Mouse (Mus musculus) urinary bladder, adult 2 months (tissue): Measurements from ENCODE around the gene Rgs16. TPM values are rescaled to one million over a fixed set of nuclear protein-coding genes. Genes with fewer than 3 reads are reported as not detected.
A peak's percentile ranks its signal among the peaks of the same experiment; 100 is the strongest.

ENCODE experiments used
- DNase-seq: peaks from one replicate; pipeline ENCODE4 v3.0.0; 2022; ENCODE audit warnings: low spot score
- polyA plus RNA-seq: library from polyadenylated mRNA; depleted of rRNA; stranded (reverse); fragments of >200 nt; gene quantifications from 2 replicates; pipeline ENCODE4 v1.2.3, GENCODE M21; 2012; rRNA removed

Gene Rgs16
- polyA plus RNA-seq, result 2.4 and 2.5 TPM in 2 replicates

DNA sequence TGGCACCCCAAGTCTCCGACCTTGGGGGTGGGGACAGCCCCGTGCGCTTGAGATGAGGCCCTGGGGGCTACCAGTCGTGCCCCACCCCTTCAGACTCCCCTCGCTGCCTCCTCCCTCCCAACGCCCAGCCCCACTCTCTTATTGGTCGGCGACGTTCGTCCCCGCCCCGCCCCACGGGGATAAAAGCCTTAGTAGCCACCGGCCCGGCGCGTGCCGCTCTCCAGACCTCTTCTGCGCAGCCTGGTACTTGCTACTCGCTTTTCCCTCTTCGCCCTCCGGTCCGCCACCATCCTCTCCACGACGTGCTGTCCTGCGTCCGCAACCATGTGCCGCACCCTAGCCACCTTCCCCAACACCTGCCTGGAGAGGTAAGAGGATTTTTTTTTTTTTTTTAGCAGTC lies at the start of gene Rgs16:
Gene Rgs16 (plus strand): TSS at position 205 of the 400 bp plus-strand sequence.
- peak; percentile 61 for DNase-seq

DNA sequence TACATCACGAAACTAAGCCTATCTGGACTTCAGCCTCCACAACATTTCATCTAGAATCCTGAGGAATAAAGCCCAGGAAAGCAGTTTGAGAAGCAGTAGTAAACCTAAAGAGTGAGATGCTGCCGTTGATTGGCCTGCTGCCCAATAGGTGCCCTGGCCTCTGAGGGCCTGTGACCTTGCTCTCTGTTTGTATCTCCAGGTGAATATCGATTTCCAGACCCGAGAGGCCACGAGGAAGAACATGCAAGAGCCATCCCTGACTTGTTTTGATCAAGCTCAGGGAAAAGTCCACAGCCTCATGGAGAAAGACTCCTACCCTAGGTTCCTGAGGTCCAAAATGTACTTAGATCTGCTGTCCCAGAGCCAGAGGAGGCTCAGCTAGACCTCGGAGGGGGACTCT lies 47.6 kb upstream of the Rgs16 start:
- DNase-seq, result no peak

DNA sequence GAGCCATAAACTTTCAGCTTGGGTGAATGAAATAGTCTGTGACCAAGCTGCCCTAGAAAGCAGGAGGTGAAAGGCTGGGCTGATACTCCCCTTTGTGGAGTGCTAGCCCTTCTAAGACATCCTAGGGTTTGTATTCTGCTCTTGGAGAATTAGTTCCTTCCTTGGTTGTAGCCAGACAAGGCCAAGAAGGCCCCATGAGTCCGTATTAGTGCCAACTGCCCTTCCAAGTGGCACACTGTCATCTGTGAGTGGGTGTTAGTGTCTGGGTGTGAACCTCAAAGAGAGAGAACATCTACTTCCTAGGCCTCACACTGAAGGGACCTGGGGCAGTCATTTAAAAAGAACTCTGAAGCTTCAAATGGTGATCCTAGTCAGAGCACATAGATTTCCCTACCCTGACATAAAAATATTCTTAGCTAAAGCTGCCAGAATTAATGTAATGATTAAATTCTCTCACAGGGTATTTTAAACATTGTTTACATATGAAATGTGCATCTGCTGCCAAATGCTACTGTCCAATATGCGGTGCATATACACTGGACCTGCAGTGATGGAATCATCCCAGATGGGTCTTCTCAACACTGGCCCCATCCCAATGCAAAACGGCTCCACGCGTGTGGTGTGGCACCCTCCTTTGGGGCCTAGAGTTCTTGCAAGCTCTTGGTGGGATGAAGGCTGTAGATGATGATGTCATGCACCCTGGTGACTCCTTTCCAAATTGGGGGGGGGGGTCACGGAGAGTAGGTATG lies 45.6 kb upstream of the Rgs16 start:
- DNase-seq, result no peak

DNA sequence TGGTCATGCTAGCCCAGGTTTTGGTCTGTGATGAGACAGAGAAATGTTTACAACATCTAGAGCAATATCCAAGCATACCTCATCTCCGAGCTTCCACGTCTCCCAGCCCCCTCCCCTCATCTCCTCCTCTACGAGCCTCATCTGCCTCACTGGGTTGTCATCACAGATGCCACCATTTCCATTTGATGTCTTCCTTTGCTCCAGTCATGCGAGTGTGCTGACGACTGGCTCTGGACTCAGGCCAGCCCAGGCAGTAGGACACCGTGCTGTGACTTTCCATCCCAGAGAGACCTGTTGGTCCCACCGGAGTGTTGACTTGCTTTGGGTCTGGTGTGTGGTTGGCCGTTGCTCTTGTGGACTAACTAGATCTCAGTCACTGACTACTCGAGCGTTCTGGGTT lies 44.8 kb upstream of the Rgs16 start:
- no peak for DNase-seq

DNA sequence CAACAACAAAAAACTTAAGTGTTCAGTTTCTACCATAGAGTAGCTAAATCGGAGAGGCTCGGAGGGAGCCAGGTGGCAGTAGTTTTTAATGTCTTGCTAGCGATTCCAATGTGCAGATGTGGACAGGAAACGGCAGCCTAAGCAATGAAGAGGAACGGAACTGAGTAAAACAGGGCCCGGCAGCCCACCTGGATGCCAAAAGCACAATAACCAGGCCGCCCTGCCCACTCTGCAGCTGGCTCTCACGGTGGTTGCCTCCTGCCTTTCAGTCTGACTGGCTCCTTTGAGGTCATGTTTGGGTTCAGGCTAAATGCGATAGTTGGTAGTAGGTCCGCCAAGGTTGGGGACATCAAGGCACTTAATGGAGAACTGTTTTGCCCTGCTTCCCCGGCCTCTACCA lies 44.1 kb upstream of the Rgs16 start:
- no peak for DNase-seq

DNA sequence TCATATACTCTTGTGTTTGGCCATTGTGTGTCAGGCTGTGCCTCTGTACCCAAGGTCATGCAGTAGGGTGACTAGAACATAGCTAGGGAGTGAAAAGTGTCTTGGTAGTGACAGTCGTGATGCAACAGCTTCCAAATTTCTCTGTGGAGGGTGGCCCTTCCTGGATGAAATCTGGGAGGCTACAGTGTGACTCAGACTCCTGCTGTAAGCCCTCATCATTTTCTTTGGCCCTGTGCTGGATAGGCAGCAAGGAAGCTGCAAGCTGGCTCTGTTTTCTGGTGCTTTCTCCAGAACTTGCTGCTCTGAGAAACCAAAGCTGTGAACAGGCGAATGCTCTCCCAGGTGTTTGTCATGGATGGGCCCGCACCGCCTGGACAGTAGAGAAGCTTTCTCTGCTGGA lies 43.6 kb upstream of the Rgs16 start:
- no peak for DNase-seq

DNA sequence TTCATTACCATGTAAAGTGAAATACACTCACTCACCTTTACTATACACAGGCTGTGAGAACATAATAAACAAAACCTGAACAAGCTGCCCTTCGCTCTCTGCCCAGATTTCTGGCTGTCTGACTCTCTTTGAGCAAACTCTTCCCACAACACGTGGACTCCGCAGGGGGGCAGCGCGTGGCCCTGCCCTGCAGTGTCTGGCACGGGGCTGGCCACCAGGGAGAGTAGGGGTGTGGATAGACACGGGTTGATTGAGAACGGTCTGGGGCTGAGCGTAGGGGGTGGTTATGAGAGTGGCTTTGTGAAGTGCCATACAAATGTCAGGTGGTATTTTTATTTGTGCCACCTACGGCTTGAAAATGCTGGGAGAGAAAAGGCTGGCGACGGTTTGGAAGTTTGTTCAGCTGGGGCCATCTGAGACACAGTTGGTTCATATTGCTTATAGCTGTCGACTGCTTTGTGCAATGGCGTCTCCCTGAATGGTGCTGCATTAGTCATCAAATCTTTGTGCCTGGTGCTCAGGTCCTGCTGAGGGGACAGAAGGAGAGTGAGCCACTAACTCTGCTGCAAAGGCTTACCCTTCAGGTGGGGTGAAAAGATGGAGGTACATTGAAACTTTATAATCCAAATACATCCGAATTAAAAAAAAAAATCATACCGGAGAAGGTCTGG lies 42.4 kb upstream of the Rgs16 start:
- no peak for DNase-seq

DNA sequence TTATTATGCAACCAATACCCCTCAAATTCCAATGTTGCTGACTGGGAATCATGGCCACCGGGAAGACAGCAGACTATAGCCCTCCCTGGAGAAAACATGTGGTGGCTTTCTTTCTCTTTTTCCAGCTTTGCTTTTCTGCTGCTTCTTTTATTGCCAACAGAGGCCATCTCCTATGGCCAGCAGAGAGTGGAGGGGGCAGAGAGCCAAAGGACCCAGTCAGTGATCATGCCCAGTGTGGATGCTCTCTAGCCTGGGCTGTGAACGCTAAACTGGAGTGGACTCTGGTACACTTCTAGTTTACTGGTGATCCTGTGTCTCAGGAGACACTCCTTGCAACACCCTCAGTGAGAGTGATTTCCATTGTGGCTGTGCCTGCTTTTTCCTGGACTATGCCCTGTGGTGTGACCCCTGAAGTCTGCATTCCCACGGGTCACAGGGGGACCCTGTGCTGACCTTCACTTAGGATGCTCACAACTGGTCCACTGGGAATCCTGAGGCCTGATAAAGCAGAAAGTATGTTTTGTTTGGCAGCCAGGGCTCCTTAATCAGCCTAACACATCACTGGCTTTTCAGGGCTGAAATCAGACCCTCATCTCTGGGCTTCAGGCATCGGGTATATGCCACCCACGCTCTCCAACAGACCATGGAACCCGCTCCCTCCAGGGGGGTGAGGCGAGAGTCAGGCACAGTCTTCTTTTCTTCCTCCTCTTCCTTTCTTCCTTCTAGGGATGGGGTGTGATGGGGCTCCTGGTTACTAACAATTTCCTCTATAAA lies 41.7 kb upstream of the Rgs16 start:
- no peak for DNase-seq

DNA sequence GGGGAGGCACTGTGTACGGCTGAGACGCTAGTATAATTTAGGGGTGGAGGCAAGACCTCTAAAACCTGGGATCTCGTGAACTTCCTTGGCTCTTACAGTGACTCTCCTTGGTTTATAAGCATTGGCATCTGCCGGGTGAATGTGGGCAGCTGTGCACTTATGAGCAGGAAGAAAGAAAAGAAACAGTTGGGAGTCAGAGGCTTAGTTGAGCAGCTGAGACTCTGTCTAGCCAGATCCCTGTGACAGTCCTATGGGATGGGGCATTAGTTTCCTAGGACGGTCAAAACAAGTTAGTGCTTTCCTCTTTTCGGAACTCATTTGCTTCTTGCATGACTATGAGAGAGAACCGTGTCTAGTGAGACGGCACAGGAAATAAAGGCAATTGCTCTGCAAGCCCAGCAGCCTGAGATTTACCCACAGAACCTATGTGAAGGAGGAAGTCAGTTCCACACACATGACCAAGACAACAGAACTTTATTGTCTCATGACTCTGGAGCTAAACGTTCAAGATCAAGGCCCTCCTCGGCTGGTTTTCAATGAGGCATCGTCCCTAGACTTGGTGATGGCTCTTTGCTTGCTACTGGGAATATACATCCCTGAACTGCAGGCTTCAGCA lies 39.6 kb upstream of the Rgs16 start:
- no peak for DNase-seq

DNA sequence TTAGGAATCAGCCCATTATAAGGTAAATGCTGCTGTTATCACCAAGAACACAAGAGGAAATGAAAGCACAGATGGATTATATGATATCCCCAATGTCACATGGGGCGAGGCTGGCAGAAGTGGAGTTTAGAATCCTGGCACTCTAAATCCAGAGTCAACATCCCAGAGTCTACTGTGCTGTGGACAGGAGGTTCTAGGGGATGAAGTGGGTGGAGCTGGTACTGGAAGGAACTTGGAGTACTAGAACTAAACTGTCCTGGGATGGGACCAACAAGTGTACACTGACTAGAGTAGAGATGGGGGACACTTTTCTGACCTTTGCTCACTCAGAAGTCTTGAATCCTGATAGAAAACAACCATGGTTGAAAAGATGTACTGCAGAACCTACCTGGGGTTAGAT lies 38.7 kb upstream of the Rgs16 start:
- no peak for DNase-seq

DNA sequence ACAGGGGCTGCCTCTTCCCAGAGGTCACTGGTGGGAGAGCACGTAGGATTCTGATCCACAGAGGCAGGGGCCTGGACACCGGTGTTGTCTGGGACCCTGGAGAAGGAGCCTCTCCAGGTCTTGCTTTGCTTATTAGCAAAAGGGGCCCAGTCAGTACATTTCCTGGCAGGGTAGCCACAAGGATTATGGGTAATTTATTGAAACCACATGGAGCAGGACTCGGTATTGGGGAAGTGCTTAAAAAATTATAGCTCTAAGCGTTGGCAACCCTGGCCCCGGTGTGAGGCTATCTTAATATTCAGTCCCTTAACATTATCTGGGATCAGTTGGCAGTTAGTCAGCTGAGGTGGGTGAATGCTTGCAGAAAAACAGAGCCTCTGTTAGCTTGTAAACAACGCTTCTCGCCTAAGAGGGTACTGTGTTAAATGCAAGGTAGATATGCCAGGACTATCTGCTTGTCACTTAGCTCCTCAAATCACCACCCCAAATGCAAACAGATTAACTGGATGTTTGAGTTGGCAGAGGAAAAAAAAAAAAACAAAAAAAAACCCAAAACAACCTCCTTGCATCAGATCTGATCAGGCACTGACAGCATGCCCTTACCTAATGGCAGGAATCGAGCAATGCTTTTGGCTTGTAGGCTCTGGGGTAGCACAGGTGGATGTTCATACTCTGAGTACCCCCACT lies 37.8 kb upstream of the Rgs16 start:
- no peak for DNase-seq

DNA sequence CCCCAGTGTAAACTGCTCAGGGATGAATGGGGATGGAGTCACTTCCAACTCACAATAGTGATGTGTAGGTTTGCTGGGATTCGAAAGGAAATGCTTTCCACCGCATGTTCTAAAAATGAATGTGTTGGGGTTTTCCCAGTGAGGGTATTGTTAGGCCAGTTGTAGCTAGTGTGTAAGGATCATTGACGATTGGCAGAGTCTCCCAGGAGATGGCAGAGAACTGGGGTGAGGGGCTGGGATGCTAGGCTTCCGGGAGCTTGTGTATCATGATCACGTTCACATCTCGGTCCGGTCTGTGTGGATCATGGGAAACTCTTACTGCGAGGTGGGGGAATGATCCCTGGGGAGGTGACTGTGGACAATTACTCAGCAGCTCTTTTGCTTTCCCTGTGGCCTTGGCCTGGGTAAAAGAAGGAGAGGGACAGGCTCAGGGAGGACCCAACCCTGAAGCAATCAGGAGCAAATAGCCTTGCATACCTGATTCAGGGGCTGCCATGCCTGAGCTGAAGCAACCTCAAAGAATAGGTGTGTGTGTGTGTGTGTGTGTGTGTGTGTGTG lies 37.2 kb upstream of the Rgs16 start:
- DNase-seq, result no peak

DNA sequence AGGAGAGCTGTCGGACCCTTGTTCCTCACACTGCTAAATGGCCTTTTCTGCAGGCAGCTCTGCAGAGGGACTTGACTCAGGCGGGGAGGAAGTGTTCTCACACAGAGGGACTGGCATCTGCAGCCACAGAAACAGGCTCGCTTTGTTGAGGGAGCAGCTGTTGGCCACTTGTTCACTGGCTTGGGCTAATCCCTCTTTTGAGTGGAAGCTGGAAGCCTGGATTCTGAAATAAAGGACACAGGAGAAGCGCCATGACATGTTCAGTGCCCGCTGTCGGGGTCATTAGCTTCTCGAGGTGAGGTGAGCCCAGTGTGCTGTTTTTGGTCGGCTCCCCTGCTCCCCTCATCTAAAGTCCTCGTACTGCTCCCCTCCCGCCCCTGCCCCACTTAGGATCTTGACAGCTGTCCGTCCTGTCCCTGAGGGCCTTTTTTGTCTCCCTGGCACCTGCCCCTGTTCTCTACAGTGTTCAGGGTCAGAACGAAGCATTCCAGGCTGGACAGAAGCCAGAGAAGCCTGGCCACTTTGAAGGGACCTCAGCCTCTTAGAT lies 36.6 kb upstream of the Rgs16 start:
- DNase-seq, result no peak

DNA sequence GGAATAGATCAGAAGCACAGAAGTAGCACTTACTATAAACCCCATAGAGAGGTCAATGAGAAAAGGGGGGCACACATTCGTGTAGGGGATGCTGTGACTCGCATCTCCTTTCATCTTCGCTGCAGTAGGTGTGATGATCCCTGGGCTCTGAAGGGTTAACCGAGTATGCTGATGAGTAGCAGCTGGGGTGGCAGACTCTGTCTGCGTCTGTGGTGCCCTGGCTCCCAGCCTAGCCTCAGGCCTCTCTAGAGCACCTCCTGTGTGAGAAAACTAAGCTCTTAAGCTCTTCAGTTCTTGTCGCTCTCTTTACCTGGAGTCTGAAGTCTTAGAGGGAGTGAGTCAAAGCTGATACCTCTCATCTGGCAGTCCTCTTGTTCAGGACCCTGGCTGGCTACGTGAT lies 36.0 kb upstream of the Rgs16 start:
- no peak for DNase-seq

DNA sequence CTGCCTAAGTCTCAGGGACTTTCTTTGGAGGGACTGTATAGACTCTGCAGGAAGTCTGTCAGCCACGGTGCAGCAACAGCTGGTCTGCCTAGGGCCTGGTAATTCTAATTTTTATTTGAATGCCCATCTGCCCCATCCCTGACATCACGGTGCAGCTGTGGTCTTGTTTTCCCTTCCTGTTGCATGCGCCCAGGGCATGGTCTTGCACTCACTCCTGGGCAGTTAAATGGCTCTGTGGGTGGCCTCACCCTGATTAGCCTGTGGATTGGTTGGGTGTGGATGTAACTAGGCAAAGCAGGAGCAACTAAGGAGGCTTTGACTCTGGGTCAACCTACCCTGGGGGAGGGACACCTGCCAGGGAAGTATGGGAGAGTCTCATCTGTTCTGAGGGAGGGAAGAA lies 35.2 kb upstream of the Rgs16 start:
- DNase-seq, result no peak

DNA sequence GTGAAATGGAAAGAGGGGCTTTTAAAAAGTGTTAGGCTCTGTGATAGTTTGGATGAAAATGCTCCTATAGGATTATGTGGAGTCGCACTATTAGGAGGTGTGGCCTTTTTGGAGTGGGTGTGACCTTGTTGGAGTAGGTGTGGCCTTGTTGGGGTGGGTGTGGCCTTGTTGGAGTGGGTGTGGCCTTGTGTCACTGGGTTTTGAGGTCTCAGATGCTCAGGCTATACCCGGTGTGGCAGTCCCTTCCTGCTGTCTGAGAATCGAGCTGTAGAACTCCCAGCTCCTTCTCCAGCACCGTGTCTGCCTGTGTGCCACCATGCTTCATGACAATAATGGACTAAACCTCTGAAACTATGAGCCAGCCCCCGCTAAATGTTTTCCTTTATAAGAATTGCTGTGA lies 31.5 kb upstream of the Rgs16 start:
- no peak for DNase-seq

DNA sequence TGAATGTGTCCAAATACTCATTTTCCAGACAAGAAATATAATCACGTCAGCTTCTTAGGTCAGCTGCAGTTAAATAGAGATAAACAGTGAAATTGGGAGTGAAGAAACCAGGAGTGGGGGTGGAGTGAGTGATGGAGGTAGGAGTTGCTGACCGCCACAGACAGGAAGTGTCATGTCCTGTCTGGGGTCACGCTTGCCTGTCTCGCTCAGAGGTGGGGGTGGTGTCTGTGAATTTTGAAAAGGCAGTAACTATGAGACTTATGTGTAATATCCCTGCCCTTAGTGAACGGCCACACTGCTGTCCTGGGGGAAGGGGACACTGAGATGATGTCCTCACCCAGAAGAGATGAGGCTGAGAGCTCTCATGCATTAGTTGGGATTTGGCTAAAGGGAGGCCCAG lies 30.7 kb upstream of the Rgs16 start:
- DNase-seq, result no peak

DNA sequence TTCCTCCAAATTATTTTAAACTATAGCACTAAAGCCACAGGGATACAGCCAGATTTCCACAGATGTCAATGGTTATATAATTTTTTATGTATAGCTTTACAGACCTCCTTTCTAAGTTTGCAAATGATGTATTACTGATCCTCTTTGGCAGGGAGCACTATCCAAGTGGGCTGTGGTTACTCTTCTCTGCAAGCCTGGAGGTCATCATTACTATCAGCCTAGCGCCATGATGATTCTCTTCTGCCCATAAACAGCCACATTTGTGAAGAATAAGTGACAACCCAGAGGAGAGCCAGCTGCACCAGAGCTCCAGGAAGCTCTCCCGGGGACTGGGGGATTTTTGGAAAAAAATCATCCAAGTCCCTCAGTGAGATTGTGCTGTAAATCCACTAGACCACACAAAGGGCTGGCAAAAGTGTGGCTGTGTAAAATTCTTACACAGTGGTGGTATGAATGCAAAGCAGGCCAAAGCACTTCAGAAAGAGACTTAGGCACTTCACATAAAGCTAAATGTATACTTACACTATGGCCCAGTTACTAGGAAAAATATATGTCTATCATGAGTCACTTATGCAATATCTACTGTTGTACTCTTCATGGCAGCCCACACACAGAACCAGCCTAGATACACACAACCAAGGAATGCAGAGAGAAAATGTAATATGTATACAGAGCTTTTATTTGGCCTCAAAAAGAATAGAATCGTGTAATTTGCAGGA lies 28.4 kb upstream of the Rgs16 start:
- no peak for DNase-seq

DNA sequence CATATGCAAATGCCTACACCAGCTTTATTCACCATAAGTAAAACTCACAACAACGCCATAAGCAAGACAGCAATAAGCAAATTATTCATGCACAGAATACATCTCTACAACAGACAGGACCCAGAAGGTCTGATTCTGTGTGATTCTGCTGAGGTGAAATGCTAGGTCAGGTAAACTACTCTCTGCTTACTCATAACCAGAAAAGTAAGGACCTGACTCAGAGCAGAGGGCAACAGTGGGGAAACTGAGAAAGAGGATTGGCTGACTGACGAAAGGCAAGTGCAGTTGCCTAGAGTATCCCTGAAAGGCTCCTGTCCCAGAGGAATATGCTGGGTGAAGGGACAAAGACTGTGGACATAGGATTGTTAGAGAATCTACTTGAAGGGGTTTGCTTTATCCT lies 27.5 kb upstream of the Rgs16 start:
- no peak for DNase-seq

DNA sequence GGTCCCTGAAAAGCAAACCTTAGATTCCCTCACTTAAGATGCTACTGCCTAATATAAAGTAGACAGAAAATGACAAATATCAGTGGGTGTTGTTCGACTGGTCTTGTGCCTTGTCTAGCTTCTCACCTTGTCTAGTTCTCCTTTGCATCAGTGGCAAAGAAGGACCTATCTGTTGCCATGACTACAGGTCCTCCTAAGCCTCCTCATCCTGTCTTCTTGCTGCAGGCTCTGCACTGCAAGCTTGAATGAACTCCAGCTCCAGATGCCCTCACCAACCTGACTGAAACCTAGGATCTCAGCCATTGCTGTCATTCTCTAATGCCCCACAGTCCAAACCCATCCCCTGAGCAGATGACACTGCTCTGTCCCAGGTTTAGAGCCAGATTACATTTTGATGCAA lies 22.2 kb upstream of the Rgs16 start:
- DNase-seq, result no peak

DNA sequence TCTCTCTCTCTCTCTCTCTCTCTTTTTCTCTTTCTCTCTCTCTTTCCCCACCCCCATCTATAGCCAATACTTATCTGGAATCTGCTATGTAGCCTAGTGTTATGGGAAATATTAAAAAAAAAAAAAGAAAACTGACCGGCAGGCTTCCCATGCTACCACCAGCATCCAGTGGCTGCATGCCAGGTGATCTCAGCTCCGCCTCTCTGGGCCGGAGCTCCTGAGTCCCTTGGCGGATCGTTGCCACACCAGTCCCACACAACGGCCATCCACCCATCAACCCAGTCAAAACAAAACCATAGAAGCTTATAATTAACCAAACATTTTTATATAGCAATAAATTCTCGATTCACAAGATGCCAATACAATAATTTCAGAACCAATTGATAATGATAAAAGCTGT lies 19.2 kb upstream of the Rgs16 start:
- DNase-seq, result no peak
